Mouse (Mus musculus): ENCODE data around the gene Lancl3. TPM values are rescaled to one million over a fixed set of nuclear protein-coding genes. Genes with fewer than 3 reads are reported as not detected.

Lancl3 gene
- polyA plus RNA-seq, 1 experiment from 2014 or later: 0.88 TPM

DNA sequence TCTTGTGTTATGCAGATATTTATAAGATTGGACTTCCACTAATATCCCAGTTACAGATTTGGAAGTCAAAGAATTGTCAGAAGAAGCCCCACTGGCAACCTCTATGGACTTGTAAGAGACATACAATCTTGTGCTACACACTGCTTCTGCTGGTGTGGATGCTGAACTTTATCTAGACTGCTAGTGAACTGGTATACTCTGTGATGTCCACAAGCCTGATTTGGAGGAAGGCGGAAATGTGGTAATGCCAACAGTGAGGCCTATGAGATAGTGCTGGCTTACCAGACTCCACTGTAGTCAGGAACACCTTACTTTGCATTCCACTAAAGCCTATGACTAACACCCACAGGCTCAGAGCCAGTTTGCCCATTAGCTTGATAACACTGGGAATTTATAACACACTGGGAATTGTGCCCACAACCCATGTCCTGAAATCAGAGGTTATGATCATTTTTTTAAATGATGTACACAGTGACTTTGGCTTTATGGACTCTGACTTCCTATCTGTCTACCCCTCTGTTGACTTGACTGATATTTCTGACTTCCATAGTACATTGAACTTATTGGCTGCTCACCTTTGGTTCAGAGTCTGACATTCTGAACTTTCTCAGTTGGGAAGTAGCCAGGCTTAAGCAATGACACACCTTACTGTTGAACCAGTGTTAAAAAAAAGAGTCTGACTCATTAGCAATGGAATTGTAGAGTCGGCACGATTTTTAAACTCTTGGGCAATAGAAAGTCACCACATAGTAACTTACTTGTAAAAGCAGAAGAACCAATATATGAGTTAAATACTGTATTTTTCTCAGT is 22.9 kb downstream of the Lancl3 start:
- Histone ChIP-seq H3K4me1 (replicated peaks) (no peaks in the 10 kb centered on the region), H3K4me2 (no peak overlapping the region), H3K9ac (no peak overlapping the region), H3K27ac (ENCODE audit: poor library complexity, severe bottlenecking) (no peak overlapping the region), H3K36me3 (no peaks in the 10 kb centered on the region), H3K9me3 (replicated peaks) (no peaks in the 10 kb centered on the region), H3K4me3 (no peak overlapping the region), H3K27me3 (replicated peaks) (no peaks in the 10 kb centered on the region)
- 88% methylated on average over 3 of the region's 3 CpGs for WGBS
- no peak for ATAC-seq (ENCODE audit: insufficient number of reproducible peaks, low FRiP score)

DNA sequence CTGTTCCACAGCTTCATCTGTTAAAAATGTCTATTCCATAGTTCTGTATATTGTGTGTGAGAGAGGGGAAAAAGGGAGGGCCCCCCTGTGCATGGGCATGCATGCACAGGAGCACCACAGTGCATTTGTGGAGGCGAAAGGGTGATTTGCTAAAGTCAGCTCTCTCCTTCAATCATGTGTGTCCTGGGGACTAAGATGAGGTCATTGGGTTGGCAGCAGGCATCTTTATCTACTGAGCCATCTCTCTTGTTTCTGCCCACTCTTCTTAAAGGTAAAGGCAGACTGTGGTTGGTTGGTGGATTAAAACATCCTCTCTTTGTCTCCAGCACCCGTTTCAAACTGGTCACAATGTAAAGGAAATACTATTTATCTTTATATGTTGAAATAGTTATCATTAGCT is 27.4 kb downstream of the Lancl3 start:
- H3K4me2 ChIP-seq: no peak overlapping the region
- H3K9me3 ChIP-seq (replicated peaks): no peaks in the 10 kb centered on the region
- WGBS: 70% methylated on average over 2 of the region's 2 CpGs
- H3K9ac ChIP-seq: no peak overlapping the region
- no peaks in the 10 kb centered on the region for H3K36me3 ChIP-seq
- H3K27me3 ChIP-seq (replicated peaks): no peaks in the 10 kb centered on the region
- H3K4me1 ChIP-seq (replicated peaks): no peaks in the 10 kb centered on the region
- no peak overlapping the region for H3K27ac ChIP-seq (ENCODE audit: poor library complexity, severe bottlenecking)
- no peak for ATAC-seq (ENCODE audit: insufficient number of reproducible peaks, low FRiP score)
- no peak overlapping the region for H3K4me3 ChIP-seq

DNA sequence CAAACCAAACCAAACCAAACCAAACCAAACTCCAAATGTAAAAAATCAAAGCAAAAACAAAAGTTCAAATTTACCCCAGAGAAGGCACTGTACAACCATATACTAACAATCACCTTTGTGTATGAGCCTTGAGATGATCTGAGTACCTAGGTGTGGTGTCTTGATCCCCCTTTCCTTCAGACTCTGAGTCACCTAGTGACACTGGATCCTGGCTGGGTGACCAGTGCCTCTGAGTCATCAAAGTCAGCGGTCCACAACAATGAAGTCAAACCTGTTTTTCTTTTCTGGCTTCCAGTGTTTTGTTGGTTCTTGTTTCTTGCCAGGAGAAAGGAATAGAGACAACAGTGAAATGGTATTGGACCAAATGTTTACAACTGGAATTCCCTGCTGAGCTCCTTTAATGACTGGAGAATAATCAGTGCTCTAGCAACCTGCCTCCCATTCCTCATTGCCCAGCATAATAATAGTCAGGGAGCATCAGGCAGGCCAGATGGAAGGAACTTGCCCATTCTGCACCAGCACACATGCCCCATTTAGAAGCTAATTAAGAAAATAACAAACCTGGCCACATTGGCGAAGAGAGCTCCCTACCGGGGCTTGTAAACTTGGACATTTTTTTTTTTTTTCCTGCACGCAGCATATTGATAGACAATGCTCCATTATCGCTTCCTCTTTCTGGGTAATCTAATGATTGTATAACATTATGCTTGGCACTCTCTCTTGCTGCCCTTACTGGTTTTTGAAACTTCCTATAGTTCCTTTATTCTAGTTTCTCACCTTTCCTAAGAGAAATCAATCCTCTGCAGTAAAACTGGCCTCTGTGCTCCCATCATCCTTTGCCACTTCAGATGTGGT is 41.3 kb downstream of the Lancl3 start:
- no peak for ATAC-seq (ENCODE audit: insufficient number of reproducible peaks, low FRiP score)
- no peaks in the 10 kb centered on the region for H3K9me3 ChIP-seq (replicated peaks)
- H3K36me3 ChIP-seq: no peaks in the 10 kb centered on the region
- H3K27ac ChIP-seq (ENCODE audit: poor library complexity, severe bottlenecking): no peak overlapping the region
- no peak overlapping the region for H3K4me2 ChIP-seq
- no peak overlapping the region for H3K9ac ChIP-seq
- no peaks in the 10 kb centered on the region for H3K27me3 ChIP-seq (replicated peaks)
- H3K4me3 ChIP-seq: no peak overlapping the region
- peaks cover 10% of the 10 kb centered on the region; the same call in 1 of the 2 replicates for H3K4me1 ChIP-seq (replicated peaks)
- 83% methylated on average over 5 of the region's 5 CpGs for WGBS

DNA sequence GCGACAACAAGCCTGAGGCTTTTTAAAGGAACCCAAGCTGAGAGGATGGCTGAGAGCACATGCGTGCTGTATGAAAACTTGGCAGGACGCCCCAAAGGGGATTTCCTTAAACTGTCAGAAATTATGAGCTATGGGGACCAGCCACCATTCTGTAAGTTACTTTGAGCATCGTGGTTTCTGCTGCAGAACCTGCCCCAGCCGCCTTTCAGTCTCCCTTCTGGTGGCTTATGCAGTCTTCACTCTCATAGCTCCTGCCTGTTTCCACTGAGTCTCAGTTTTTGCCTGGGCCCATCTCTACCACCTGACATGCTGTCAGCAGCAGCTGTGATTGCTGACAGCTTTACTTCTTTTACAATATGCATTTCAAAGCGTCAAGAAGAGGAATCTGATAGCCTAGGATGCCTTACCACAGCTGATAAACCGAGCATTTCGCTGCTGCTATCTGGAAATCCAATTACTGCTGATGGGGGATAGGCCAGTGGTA is 43.7 kb downstream of the Lancl3 start:
- WGBS: 45% methylated on average over 8 of the region's 8 CpGs
- no peaks in the 10 kb centered on the region for H3K27me3 ChIP-seq (replicated peaks)

DNA sequence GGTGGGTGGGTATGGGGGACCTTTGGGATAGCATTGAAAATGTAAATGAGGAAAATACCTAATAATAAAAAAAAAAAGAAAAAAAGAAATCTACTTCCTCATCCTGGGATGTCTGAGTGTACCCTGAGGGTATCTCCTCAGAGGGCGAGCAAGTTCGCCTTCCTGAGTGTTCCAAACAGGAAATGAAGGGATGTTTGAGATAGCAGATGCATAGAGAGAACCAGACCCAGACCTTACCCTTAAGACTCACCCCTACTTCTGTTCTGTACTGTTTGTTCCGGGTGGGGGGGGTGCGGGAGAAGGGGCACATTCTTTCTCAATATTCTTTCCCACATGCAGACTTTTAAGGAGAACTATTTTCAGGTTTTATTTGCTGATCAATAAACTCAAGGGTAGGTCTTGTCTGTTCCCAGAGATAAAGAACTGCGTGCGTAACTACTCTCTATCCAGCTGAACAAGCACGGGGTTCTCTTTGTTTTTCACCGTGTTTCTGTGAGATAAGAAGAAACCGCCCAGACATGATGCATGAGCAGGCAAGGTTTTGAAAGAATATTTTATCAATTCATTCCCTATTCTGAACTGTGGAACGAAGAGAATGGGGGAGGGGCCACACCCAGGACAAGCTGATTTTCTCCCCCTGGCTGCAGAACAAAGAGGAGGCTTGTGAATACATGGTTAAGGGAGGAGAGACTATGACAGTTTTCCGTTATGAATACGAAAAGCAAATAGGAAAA is 45.1 kb downstream of the Lancl3 start:
- no peaks in the 10 kb centered on the region for H3K27me3 ChIP-seq (replicated peaks)
- peak; percentile 90 for ATAC-seq (ENCODE audit: insufficient number of reproducible peaks, low FRiP score)
- no peak overlapping the region for H3K4me3 ChIP-seq
- H3K4me1 ChIP-seq (replicated peaks): peaks cover 10% of the 10 kb centered on the region; the same call in 1 of the 2 replicates
- H3K9ac ChIP-seq: no peak overlapping the region
- 49% methylated on average over 12 of the region's 12 CpGs for WGBS
- H3K36me3 ChIP-seq: no peaks in the 10 kb centered on the region
- no peak overlapping the region for H3K27ac ChIP-seq (ENCODE audit: poor library complexity, severe bottlenecking)
- H3K4me2 ChIP-seq: peak overlapping the region; percentile 31
- H3K9me3 ChIP-seq (replicated peaks): no peaks in the 10 kb centered on the region

More for the DNA sequence above, 43.7 kb downstream of the Lancl3 start:
- no peak overlapping the region for H3K9ac ChIP-seq
- H3K4me2 ChIP-seq: peak overlapping the region; percentile 10; the same call in 1 of the 2 replicates
- no peaks in the 10 kb centered on the region for H3K9me3 ChIP-seq (replicated peaks)
- H3K27ac ChIP-seq (ENCODE audit: poor library complexity, severe bottlenecking): peak overlapping the region; percentile 43; the same call in 1 of the 2 replicates
- ATAC-seq (ENCODE audit: insufficient number of reproducible peaks, low FRiP score): no peak
- H3K4me3 ChIP-seq: no peak overlapping the region
- peaks cover 10% of the 10 kb centered on the region; the same call in 1 of the 2 replicates for H3K4me1 ChIP-seq (replicated peaks)
- H3K36me3 ChIP-seq: no peaks in the 10 kb centered on the region

DNA sequence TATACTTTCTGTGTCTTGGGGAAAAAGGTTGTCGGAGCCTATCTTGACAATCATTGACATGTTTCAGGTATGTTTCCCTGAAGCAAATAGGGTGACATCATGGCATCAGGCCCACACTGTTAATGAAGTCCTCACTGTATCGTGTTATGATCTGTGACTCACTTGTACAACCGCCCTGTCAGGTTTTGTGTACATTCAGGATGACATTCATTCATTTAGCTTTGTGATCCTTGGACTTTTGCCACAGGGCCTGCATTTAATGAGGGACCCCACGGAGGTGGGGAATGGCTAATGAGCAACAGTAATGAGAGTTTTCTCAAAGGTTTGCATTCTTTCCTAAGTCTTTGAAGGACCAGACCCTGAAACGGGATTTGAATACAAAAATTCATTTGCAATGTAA is 49.2 kb downstream of the Lancl3 start:
- H3K4me3 ChIP-seq: no peak overlapping the region
- no peaks in the 10 kb centered on the region for H3K9me3 ChIP-seq (replicated peaks)
- no peaks in the 10 kb centered on the region for H3K27me3 ChIP-seq (replicated peaks)
- 56% methylated on average over 5 of the region's 5 CpGs for WGBS
- H3K36me3 ChIP-seq: no peaks in the 10 kb centered on the region
- H3K4me1 ChIP-seq (replicated peaks): no peaks in the 10 kb centered on the region
- H3K4me2 ChIP-seq: no peak overlapping the region
- ATAC-seq (ENCODE audit: insufficient number of reproducible peaks, low FRiP score): no peak
- no peak overlapping the region for H3K9ac ChIP-seq
- no peak overlapping the region for H3K27ac ChIP-seq (ENCODE audit: poor library complexity, severe bottlenecking)

DNA sequence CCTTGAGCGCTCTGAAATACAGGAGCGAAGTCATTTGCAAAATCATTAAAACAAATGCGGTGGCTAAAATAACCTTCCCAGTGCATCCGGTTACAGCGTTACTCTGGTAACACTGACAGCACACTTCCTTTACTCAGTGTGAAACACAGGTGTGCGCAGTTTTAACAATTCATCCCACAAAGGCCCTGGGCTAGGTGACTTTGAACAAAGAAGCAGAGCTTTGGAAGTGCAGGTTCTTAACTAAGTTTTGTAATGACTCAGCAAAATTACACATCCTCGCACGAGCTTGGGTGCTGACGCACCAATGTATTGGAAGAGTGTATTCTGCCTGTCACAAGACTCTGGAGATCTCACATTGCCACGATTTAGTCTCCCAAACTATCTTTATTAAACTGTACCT is 54.3 kb downstream of the Lancl3 start:
- Histone ChIP-seq H3K4me1 (replicated peaks) (no peaks in the 10 kb centered on the region), H3K4me3 (no peak overlapping the region), H3K27me3 (replicated peaks) (no peaks in the 10 kb centered on the region), H3K27ac (ENCODE audit: poor library complexity, severe bottlenecking) (no peak overlapping the region), H3K9me3 (replicated peaks) (no peaks in the 10 kb centered on the region), H3K36me3 (no peaks in the 10 kb centered on the region), H3K4me2 (no peak overlapping the region), H3K9ac (no peak overlapping the region)
- WGBS: 72% methylated on average over 10 of the region's 10 CpGs
- peak; percentile 55; the same call in 1 of the 2 replicates for ATAC-seq (ENCODE audit: insufficient number of reproducible peaks, low FRiP score)

DNA sequence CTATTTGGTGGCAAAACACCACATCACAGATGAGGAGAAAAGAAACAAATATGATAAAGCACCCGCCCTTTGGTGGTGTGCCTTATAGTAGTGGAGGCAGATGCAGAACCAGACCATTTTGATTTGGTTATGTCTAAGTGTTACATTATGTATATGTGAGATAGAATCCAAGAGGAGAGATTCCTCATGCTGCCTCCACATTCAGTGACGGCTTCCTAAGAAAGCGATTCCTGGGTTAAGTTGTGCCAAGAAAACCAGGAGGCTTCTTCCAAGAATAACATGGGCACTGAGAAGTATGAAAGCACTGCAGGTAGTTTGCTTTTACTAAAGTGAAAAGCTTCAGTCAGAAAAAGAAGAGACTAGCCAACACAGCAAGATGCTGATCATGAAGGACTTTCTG is 55.2 kb downstream of the Lancl3 start:
- Histone ChIP-seq H3K4me2 (no peak overlapping the region), H3K36me3 (no peaks in the 10 kb centered on the region)

DNA sequence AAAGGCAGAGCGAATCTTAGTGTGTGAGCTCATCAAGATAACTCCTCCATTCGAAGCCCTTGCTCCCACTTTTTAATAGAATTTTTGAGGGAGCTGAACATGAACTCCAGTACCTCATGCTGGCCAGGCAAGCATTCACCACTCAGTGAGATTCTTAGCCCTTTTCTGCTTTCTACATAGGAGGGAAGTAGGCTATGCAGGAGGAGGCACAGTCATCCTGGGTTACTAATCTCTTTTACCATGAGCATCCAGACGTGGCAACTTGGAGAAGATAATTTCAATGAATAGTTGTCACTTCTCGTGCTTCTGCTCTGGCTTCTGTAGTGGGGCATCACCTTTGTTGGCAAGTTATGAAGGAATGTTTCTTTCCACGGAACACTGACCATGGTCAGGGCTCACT is 57.1 kb downstream of the Lancl3 start, which contains the start of gene Gm14862:
Gene Gm14862, minus strand, starts transcription at position 134 of the 400 bp plus-strand sequence.
- H3K27ac ChIP-seq (ENCODE audit: poor library complexity, severe bottlenecking): no peak within 1 kb of the TSS
- no peak within 1 kb of the TSS for H3K4me3 ChIP-seq
- no peaks in the 10 kb centered on the region for H3K9me3 ChIP-seq (replicated peaks)
- no peak within 1 kb of the TSS for H3K9ac ChIP-seq
- H3K36me3 ChIP-seq: no peaks in the 10 kb centered on the region
- peak; percentile 66 for ATAC-seq (ENCODE audit: insufficient number of reproducible peaks, low FRiP score)
- no peaks in the 10 kb centered on the region for H3K27me3 ChIP-seq (replicated peaks)
- H3K4me1 ChIP-seq (replicated peaks): no peaks in the 10 kb centered on the region
- no peak within 1 kb of the TSS for H3K4me2 ChIP-seq
- WGBS: 67% methylated on average over 5 of the region's 5 CpGs

More for the DNA sequence above, 55.2 kb downstream of the Lancl3 start:
- H3K9me3 ChIP-seq (replicated peaks): no peaks in the 10 kb centered on the region
- no peak overlapping the region for H3K4me3 ChIP-seq
- no peak overlapping the region for H3K27ac ChIP-seq (ENCODE audit: poor library complexity, severe bottlenecking)
- 80% methylated on average over 3 of the region's 3 CpGs for whole genome bisulfite sequencing
- no peak for ATAC-seq (ENCODE audit: insufficient number of reproducible peaks, low FRiP score)
- H3K4me1 ChIP-seq (replicated peaks): no peaks in the 10 kb centered on the region
- H3K27me3 ChIP-seq (replicated peaks): no peaks in the 10 kb centered on the region
- H3K9ac ChIP-seq: no peak overlapping the region

DNA sequence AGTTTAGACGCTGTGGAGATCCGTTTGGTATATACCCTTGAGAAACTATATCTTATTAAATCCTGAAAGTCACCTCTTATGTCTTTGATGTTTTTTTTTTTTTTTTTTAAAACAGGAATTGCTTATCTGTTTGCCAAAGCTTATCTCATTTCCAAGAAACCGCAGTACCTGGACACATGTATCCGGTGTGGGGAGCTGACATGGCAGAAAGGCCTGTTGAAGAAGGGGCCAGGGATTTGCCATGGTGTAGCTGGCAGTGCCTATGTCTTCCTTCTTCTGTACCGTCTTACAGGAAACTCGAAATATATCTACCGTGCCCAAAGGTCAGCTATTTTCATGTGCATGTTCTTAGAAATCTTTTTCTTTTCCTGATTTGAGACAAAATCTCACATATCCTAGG is 58.1 kb downstream of the Lancl3 start:
- no peaks in the 10 kb centered on the region for H3K9me3 ChIP-seq (replicated peaks)

More for the DNA sequence above, 58.1 kb downstream of the Lancl3 start:
- no peak overlapping the region for H3K27ac ChIP-seq (ENCODE audit: poor library complexity, severe bottlenecking)
- no peaks in the 10 kb centered on the region for H3K4me1 ChIP-seq (replicated peaks)
- H3K36me3 ChIP-seq: no peaks in the 10 kb centered on the region
- H3K4me2 ChIP-seq: no peak overlapping the region
- ATAC-seq (ENCODE audit: insufficient number of reproducible peaks, low FRiP score): peak; percentile 73; the same call in 1 of the 2 replicates
- no peak overlapping the region for H3K4me3 ChIP-seq
- 80% methylated on average over 7 of the region's 7 CpGs for WGBS
- no peaks in the 10 kb centered on the region for H3K27me3 ChIP-seq (replicated peaks)
- no peak overlapping the region for H3K9ac ChIP-seq
